Mouse (Mus musculus) kidney, postnatal 0 days (tissue): Measurements from ENCODE around the gene Mafk. TPM values are rescaled to one million over a fixed set of nuclear protein-coding genes. Genes with fewer than 3 reads are reported as not detected.

ENCODE experiments used
- ATAC-seq: fragments of 200-750 bp; cut with Nextera tagmentation; replicated peaks from 2 replicates; pipeline ENCODE4 v1.8.0; 2017; ENCODE audit warnings: low read depth, moderate number of reproducible peaks, moderate TSS enrichment, moderate library complexity; ENCODE audit not compliant: low FRiP score
- DNase-seq: peaks from one replicate; pipeline ENCODE4 v3.0.0-alpha.2; 2016; ENCODE audit warnings: low spot score
- H3K27ac ChIP-seq: fragments of 300-500 bp; sonication (generic); 2 replicates; pipeline ENCODE4 v1.5.1; 2014; ENCODE audit warnings: mild to moderate bottlenecking
- H3K27me3 ChIP-seq: fragments of 300-500 bp; sonication (generic); 2 replicates; pipeline ENCODE4 v1.6.1; 2014; ENCODE audit warnings: low read length, mixed read lengths; ENCODE audit not compliant: insufficient read depth
- H3K36me3 ChIP-seq: fragments of 300-500 bp; sonication (generic); 2 replicates; pipeline ENCODE4 v1.6.1; 2014; ENCODE audit warnings: low read length, mixed read lengths; ENCODE audit not compliant: insufficient read depth
- H3K4me1 ChIP-seq: fragments of 300-500 bp; sonication (generic); replicated peaks from 2 replicates; pipeline ENCODE4 v1.6.1; 2014; ENCODE audit warnings: antibody characterized with exemption, low read length, mixed read lengths; ENCODE audit not compliant: insufficient read depth
- H3K4me2 ChIP-seq: fragments of 300-500 bp; sonication (generic); 2 replicates; pipeline ENCODE4 v1.6.1; 2014; ENCODE audit warnings: mild to moderate bottlenecking, low read length, moderate library complexity, mixed read lengths
- H3K4me3 ChIP-seq: fragments of 300-500 bp; sonication (generic); replicated peaks from 2 replicates; pipeline ENCODE4 v1.5.1; 2014; ENCODE audit warnings: low read depth, low read length
- H3K9ac ChIP-seq: fragments of 300-500 bp; sonication (generic); 2 replicates; pipeline ENCODE4 v1.6.1; 2014; ENCODE audit warnings: low read depth, low read length
- H3K9me3 ChIP-seq: fragments of 300-500 bp; sonication (generic); replicated peaks from 2 replicates; pipeline ENCODE4 v1.6.1; 2016; ENCODE audit warnings: low read length, inconsistent platforms, mixed read lengths
- CTCF ChIP-seq: IDR thresholded peaks from 2 replicates; pipeline ENCODE4 v1.5.1; 2016; ENCODE audit warnings: antibody characterized with exemption, low read depth, mild to moderate bottlenecking, moderate library complexity
- WGBS: fragments of 180-500 bp; shearing (Covaris S2); extraction: QIAGEN DNeasy Blood & Tissue Kit; methylation state at CpG from one replicate; pipeline ENCODE4 v1.1.7; 2014; 5-methylcytosine and 5-hydroxymethylcytosine counted together
- polyA plus RNA-seq: library from polyadenylated mRNA; unstranded; fragments of >200 nt; fragmentation: Nextera tagmentation; extraction: Ambion mirVana; gene quantifications from 2 replicates; pipeline ENCODE4 v1.2.1, GENCODE M21; 2015

Gene Mafk
- polyA plus RNA-seq, 1 experiment from 2014 or later: 12.8 TPM

DNA sequence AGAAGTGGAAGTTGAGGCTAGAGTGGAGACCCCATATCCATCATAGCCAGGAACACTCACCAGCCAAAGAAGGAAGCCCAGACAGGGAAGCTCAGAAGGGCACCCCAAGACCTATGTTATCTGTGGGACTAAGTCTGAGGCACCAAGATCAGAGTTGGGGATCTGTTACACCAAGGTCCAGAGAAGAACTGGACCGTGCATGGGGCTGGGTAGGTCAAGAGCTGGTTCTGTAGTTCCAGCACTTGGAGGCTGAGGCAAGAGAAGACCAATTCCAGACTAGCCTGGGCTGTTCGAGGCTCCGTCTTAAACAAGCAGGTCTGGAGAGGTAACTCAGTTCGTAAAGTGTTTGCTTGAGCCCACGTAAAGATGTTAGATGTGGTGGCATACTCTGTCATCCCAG is 2.8 kb downstream of the Mafk start:
- 86% methylated on average over 5 of the region's 5 CpGs for WGBS
- H3K36me3 ChIP-seq: no peaks in the 10 kb centered on the region
- H3K9ac ChIP-seq: no peak overlapping the region
- DNase-seq (no peak), ATAC-seq (no peak)
- no peaks in the 10 kb centered on the region for H3K27me3 ChIP-seq
- no peak for TF ChIP-seq CTCF
- no peak overlapping the region for H3K27ac ChIP-seq
- no peaks in the 10 kb centered on the region for H3K9me3 ChIP-seq
- H3K4me3 ChIP-seq: no peak overlapping the region
- H3K4me2 ChIP-seq: peak overlapping the region; percentile 99; the same call in 1 of the 2 replicates
- H3K4me1 ChIP-seq: peaks cover 60% of the 10 kb centered on the region

DNA sequence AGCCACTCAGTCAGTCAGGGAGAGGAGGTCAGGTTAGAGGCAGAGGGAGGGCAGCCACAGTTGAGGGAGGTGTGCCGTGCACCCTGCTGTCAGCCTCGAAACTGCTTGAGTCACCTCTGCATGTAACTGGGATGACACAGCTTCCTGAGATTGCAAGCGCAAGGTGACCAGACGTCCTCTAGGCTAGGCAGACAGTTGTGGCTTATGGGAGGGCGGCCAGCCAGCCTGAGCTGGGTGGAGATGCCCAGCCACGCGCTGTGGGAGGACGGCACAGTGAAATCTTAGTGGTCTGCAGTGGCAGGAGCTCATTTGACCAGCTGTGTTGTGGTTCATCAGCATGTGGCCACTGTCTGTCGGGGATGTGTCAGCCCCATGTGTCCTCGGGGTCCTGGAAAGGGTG is 3.6 kb downstream of the Mafk start:
- 41% methylated on average over 10 of the region's 10 CpGs for WGBS
- no peaks in the 10 kb centered on the region for H3K9me3 ChIP-seq
- ATAC-seq: no peak
- TF ChIP-seq CTCF: no peak
- H3K36me3 ChIP-seq: peaks cover 4% of the 10 kb centered on the region; the same call in 1 of the 2 replicates
- H3K27ac ChIP-seq: 0 out of 2 replicates have a peak overlapping the region, but pooled peaks have one; percentile 8
- H3K4me2 ChIP-seq: no peak overlapping the region
- peak; percentile 4 for DNase-seq
- no peak overlapping the region for H3K4me3 ChIP-seq
- no peak overlapping the region for H3K9ac ChIP-seq
- no peaks in the 10 kb centered on the region for H3K27me3 ChIP-seq
- H3K4me1 ChIP-seq: peaks cover 60% of the 10 kb centered on the region

DNA sequence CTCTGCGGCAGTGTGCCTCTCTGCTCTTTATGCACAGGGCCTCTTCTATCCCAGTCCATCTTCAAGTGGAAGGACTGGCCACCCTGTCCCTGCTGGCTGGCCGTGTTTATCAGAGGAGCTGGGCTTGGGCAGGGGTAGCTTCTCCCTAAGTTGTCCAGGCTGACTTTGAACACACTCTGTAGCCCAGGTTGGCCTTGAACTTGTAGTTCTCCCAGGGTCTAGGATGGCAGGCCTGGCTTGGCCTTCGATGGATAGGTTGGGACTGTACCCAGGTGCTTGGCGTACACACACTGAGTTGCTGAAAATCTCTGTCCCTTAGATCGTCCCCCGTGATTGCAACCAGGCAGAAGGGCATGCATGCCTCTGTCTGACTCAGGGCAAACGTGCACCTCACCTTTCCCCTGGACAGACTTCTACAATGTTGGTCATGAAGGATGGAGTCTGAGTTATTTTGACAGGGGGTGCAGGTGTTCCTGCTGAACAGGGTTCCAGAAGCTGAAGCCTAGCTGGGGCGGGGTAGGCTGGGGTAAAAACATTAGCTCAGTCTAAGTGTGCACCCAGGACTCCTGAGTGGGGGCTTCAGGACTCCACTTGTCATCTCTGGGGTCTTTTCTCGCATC is 4.8 kb downstream of the Mafk start:
- no peak for TF ChIP-seq CTCF
- 0 out of 2 replicates have a peak overlapping the region, but pooled peaks have one; percentile 45 for H3K9ac ChIP-seq

DNA sequence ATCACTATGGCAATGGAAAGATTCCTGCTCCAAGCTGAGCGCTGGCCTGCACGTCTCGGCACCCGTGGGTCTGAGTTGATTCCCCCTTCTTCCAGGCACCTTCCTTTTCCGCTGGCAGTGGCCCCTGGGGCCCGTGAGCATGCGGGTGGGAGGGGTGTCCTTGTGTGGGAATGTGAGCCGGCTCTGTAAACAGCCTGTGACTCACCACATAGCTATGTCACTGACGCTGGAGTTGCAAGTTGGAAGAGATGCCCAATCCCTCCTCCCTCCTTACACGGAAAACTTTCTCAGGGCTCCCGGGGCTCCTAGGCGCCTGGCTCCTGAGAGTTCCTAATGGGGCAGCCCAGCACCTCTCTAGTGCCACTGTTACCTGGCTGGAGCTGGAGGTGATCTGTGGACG is 5.6 kb downstream of the Mafk start:
- H3K36me3 ChIP-seq: peaks cover 17% of the 10 kb centered on the region
- H3K27me3 ChIP-seq: no peaks in the 10 kb centered on the region
- WGBS: 5% methylated on average over 13 of the region's 13 CpGs
- peak overlapping the region; percentile 11; the same call in 1 of the 2 replicates for H3K4me3 ChIP-seq
- H3K4me1 ChIP-seq: peaks cover 54% of the 10 kb centered on the region
- peak; percentile 95 for DNase-seq
- TF ChIP-seq CTCF: no peak
- peak; percentile 71 for ATAC-seq
- peak overlapping the region; percentile 75 for H3K27ac ChIP-seq
- H3K9ac ChIP-seq: peak overlapping the region; percentile 45; the same call in 1 of the 2 replicates
- H3K4me2 ChIP-seq: peak overlapping the region; percentile 51
- no peaks in the 10 kb centered on the region for H3K9me3 ChIP-seq

More for the DNA sequence above, 4.8 kb downstream of the Mafk start:
- WGBS: 76% methylated on average over 9 of the region's 9 CpGs
- H3K4me3 ChIP-seq: no peak overlapping the region
- peak overlapping the region; percentile 51; the same call in 1 of the 2 replicates for H3K4me2 ChIP-seq
- H3K9me3 ChIP-seq: no peaks in the 10 kb centered on the region
- ATAC-seq (no peak), DNase-seq (no peak)
- peaks cover 57% of the 10 kb centered on the region for H3K4me1 ChIP-seq
- no peaks in the 10 kb centered on the region for H3K27me3 ChIP-seq
- H3K27ac ChIP-seq: peak overlapping the region; percentile 75; the same call in 1 of the 2 replicates
- peaks cover 14% of the 10 kb centered on the region for H3K36me3 ChIP-seq

DNA sequence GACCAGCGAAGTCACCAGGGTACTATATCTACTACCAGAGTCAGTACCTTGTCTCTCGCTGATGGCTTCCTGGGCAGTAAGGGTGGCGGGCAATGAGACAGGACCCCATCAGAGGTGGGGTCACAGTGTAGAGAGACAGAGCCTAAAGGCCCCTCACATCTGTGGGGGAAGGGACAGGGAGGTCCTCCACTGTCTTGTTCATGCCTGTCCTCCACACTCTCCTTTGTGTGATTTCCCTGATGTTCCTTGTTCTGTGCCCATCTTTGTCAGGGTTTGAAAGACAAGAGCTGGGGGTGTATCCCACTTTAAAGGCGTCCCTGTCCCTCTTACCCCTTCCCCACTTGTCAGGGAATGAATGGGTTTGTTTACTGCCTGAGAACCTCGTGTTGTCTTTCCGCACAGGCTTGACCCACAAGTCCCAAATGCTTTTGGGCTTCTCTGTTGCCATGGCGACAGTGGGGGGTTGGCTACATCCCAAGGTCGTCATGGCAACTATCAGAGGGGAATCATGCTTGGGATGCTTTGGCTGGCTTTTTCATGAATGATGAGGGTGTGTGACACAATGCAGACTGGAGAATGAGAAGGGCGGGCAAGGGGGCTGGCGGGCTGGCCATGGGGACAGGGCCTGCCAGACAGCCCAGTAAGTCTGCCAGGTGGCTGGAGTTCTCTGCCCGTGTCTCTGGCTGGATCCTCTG is 6.3 kb downstream of the Mafk start:
- no peak for TF ChIP-seq CTCF
- Histone ChIP-seq H3K27me3 (no peaks in the 10 kb centered on the region), H3K4me3 (no peak overlapping the region), H3K4me2 (peak overlapping the region; percentile 51), H3K9me3 (no peaks in the 10 kb centered on the region), H3K36me3 (peaks cover 19% of the 10 kb centered on the region), H3K4me1 (peaks cover 47% of the 10 kb centered on the region), H3K27ac (peak overlapping the region; percentile 75), H3K9ac (peak overlapping the region; percentile 45; the same call in 1 of the 2 replicates)
- peak; percentile 83 for DNase-seq
- 35% methylated on average over 11 of the region's 11 CpGs for WGBS
- ATAC-seq: peak; percentile 6; the same call in 1 of the 2 replicates

DNA sequence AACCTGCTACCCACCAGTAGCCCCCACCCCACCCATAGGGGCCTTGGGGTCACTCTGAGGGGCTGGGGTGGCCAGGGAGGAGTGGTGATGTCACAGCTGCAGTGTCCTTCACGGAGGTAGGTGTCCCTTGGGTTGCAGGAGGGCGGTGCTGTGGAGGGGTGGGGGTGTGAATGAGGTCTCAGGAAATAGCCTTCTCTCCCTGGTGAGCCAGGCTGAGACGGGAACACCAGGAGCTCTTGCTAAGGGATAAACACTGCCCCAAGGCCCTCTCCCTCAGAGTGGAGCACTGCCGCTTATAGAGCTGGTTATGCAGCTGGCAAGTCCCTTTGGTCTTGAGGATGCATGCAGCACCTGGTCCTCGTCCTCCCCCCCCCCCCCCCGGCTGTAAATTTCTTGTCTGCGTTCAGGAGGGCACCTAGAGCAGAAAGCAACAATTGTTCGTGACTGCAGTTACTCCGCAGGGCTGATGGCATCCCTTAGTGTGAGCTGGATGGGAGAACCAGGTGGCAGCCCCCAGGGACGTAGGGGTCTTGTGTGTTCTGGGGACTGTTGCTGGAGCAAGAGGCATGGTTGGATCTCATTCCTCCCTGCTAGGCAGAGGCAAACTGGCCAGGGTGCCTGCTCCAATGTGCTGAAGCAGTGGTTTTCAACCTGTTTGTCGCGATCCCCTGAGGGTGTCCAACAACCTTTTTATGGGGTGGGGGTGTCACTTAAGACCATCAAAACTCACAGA is 7.0 kb downstream of the Mafk start:
- no peak overlapping the region for H3K27ac ChIP-seq
- peak; percentile 11 for DNase-seq
- peak overlapping the region; percentile 51 for H3K4me2 ChIP-seq
- no peaks in the 10 kb centered on the region for H3K27me3 ChIP-seq
- H3K4me1 ChIP-seq: peaks cover 41% of the 10 kb centered on the region
- WGBS: 45% methylated on average over 11 of the region's 12 CpGs
- H3K9ac ChIP-seq: no peak overlapping the region
- H3K9me3 ChIP-seq: no peaks in the 10 kb centered on the region
- no peak for TF ChIP-seq CTCF
- H3K4me3 ChIP-seq: no peak overlapping the region
- H3K36me3 ChIP-seq: peaks cover 19% of the 10 kb centered on the region
- no peak for ATAC-seq
